Mouse (Mus musculus) olfactory bulb, adult 2 months (tissue): ENCODE data around the gene Atp8b2.

Experiments
- CTCF ChIP-seq: fragments of 200-500 bp; IDR thresholded peaks from 2 replicates; pipeline ENCODE4 v1.5.1; 2012; ENCODE audit warnings: low read depth, mild to moderate bottlenecking, low read length, moderate library complexity; ENCODE audit not compliant: insufficient read depth
- POLR2A ChIP-seq: fragments of 200-500 bp; IDR thresholded peaks from 2 replicates; pipeline ENCODE4 v1.6.1; 2012; ENCODE audit warnings: mild to moderate bottlenecking, low read depth, low read length, moderate library complexity; ENCODE audit not compliant: insufficient read depth

GRCm38 (mm10) chr3:89942894-89943293, 20.4 kb downstream of the Atp8b2 start:
- TF ChIP-seq CTCF: no peak
- TF ChIP-seq POLR2A: no peak
